Mouse (Mus musculus) liver, adult 2 months (tissue): ENCODE results near the gene Fto. TPM values are rescaled to one million over a fixed set of nuclear protein-coding genes. Genes with fewer than 3 reads are reported as not detected.

ENCODE experiments used
- DNase-seq: peaks from one replicate; pipeline ENCODE4 v3.0.0-alpha.2; 2011; ENCODE audit warnings: low read depth, low spot score; ENCODE audit errors: extremely low read depth
- H3K27ac ChIP-seq: fragments of 200-500 bp; replicated peaks from 2 replicates; pipeline ENCODE4 v1.5.1; 2012; ENCODE audit warnings: low read depth, mild to moderate bottlenecking, control low read depth, inconsistent platforms, low read length; ENCODE audit not compliant: insufficient read depth
- H3K27me3 ChIP-seq: fragments of 200-500 bp; 2 replicates; pipeline ENCODE4 v1.6.1; 2012; ENCODE audit warnings: mild to moderate bottlenecking, moderate library complexity, low read length, inconsistent platforms; ENCODE audit not compliant: control insufficient read depth, insufficient read depth
- H3K36me3 ChIP-seq: fragments of 200-500 bp; 2 replicates; pipeline ENCODE4 v1.6.1; 2012; ENCODE audit warnings: low read length, inconsistent platforms; ENCODE audit not compliant: control insufficient read depth, insufficient read depth
- H3K4me1 ChIP-seq: fragments of 200-500 bp; 2 replicates; pipeline ENCODE4 v1.6.1; 2011; ENCODE audit warnings: low read length; ENCODE audit not compliant: control insufficient read depth, insufficient read depth
- H3K4me3 ChIP-seq: fragments of 200-500 bp; 2 replicates; pipeline ENCODE4 v1.5.1; 2011; ENCODE audit warnings: low read depth, mild to moderate bottlenecking, control low read depth, low read length, moderate library complexity; ENCODE audit not compliant: insufficient read depth
- H3K79me2 ChIP-seq: fragments of 200-500 bp; 2 replicates; pipeline ENCODE4 v1.6.1; 2012; ENCODE audit warnings: inconsistent platforms, mild to moderate bottlenecking, low read length, moderate library complexity; ENCODE audit not compliant: control insufficient read depth, insufficient read depth
- H3K9ac ChIP-seq: fragments of 200-500 bp; 2 replicates; pipeline ENCODE4 v1.6.1; 2012; ENCODE audit warnings: low read depth, mild to moderate bottlenecking, control low read depth, inconsistent platforms, low read length
- CTCF ChIP-seq: fragments of 200-500 bp; IDR thresholded peaks from 2 replicates; pipeline ENCODE4 v1.5.1; 2011; ENCODE audit warnings: low read depth, low read length, control low read depth
- POLR2A ChIP-seq: fragments of 200-500 bp; IDR thresholded peaks from 2 replicates; pipeline ENCODE4 v1.6.1; 2011; ENCODE audit warnings: low read length, control low read depth; ENCODE audit not compliant: insufficient read depth; ENCODE audit errors: extremely low read depth
- WGBS: fragments of 180-500 bp; shearing (Covaris S2); methylation state at CpG from one replicate; pipeline ENCODE4 v1.1.7; 2018; 5-methylcytosine and 5-hydroxymethylcytosine counted together
- polyA plus RNA-seq: library from polyadenylated mRNA; depleted of rRNA; stranded (reverse); fragments of >200 nt; gene quantifications from 2 replicates; pipeline ENCODE4 v1.2.3, GENCODE M21; 2012
- total RNA-seq: library from RNA; depleted of rRNA; stranded (reverse); fragments of >200 nt; gene quantifications from 2 replicates; pipeline ENCODE4 v1.2.3, GENCODE M21; 2014

Gene Fto
- total and polyA plus RNA-seq, 2 experiments = 14.1 to 15.6 TPM

DNA sequence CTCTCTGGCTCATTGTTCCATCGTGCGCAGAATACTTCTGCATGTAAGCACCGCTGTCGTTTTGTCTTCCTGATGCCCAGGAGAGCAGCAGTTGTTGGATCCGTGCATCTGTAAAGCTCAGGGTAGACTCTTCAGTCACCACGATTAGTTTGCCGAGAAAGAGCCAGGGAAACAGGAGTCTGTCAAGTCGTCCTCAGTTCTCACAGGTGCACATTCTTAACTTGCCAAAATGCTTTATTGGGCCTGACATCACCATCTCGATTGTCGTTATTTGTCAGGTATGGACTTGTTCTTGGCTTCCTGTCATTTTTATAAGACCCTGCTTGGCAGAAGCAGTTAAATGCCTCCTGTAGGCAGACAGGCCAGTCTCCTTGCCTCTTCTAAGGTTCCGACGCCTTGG lies 96.7 kb downstream of the Fto start:
- no peak overlapping the region for H3K27ac ChIP-seq
- no peaks in the 10 kb centered on the region for H3K36me3 ChIP-seq
- no peak for DNase-seq
- H3K4me3 ChIP-seq = no peak overlapping the region
- TF ChIP-seq CTCF (no peak), POLR2A (no peak)
- peaks cover 15% of the 10 kb centered on the region; the same call in 1 of the 2 replicates for H3K79me2 ChIP-seq
- H3K9ac ChIP-seq = no peak overlapping the region
- 92% methylated on average over 12 of the region's 12 CpGs for WGBS
- no peaks in the 10 kb centered on the region for H3K27me3 ChIP-seq
- H3K4me1 ChIP-seq = peaks cover 20% of the 10 kb centered on the region

DNA sequence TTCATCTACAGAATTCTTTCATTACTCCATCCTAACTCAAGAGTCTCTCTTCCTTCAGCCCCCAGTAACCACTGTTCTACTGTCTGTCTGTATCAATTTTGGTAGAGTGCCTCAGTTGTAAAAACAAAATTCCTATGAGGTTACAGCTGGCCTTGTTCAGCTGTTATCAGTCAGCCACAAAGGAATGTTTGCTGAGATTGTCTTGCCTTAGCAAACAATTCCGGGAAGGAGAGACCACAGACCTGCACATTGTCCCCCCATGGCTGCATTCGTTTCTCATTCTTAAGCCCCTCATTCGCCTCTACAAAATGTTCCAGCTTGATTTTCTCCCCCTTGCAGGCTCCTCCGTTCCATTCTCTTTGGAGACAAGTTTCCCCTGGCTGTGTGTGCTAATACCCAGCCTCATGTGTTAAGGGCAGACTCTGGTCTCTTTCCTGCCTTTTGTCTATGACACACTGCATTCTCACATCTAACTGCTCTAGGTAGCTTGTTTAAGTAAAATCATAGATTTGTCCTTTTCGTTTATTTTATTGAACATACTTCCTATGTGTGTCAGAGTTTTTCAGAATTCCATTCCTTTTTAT lies 111.3 kb downstream of the Fto start:
- no peak for TF ChIP-seq CTCF
- WGBS = 73% methylated on average over 5 of the region's 5 CpGs
- no peak overlapping the region for H3K27ac ChIP-seq
- H3K4me1 ChIP-seq = peaks cover 11% of the 10 kb centered on the region
- no peak for DNase-seq
- H3K9ac ChIP-seq = no peak overlapping the region
- no peaks in the 10 kb centered on the region for H3K36me3 ChIP-seq
- peaks cover 14% of the 10 kb centered on the region for H3K79me2 ChIP-seq
- no peak overlapping the region for H3K4me3 ChIP-seq
- no peaks in the 10 kb centered on the region for H3K27me3 ChIP-seq

DNA sequence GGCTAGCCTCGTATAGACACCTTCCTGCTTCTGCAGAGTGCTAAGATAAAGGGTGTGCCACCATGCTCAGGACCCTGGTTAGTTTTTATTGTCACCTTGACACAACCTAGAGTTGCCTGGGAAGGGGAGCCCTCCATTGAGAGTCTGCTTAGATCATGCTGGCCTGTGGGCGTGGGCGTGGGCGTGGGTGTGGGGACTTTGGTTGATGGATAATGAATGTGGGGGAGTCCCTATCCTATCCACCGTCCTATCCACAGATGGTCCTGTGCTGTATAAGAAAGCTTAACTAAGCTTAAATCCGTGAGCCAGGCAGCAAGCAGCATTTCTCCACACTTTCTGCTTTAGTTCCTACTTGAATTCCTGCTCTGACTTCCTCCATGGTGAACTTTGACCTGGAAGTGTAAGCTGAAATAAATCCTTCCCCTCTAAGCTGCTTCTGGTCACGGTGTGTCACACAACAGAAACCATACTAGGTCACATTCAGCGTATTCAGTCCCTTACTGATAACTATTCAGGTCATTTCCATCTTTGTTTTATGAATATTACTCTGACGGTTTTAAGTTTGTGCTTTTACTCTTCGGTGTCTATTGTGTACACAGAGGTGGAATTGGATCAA lies 112.0 kb downstream of the Fto start:
- Histone ChIP-seq H3K27ac (no peak overlapping the region; the same call in 1 of the 2 replicates), H3K4me3 (no peak overlapping the region), H3K27me3 (no peaks in the 10 kb centered on the region), H3K36me3 (no peaks in the 10 kb centered on the region), H3K9ac (no peak overlapping the region), H3K4me1 (peaks cover 11% of the 10 kb centered on the region), H3K79me2 (peaks cover 14% of the 10 kb centered on the region)
- TF ChIP-seq CTCF (no peak), POLR2A (no peak)
- WGBS = 80% methylated on average over 10 of the region's 10 CpGs
- no peak for DNase-seq

DNA sequence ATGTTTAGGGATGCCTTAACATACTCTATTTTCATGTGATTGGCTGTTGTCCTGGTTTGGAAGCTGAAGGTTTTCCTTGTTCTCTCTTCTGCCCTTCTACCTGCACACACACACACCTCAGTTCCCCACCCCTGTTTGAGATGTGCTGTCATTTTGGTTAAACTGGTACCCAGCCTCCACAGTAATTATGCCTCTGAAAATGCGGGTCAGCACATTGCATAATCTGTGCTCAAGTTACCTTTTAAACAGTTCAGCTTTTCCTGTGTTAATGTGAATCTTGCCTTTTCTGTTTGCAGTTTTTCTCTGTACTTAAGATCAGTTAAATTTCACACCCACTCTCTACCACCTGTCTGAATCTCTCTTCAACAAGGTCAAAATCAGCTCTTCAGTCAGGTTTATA lies 113.2 kb downstream of the Fto start:
- peaks cover 14% of the 10 kb centered on the region for H3K79me2 ChIP-seq
- no peak overlapping the region for H3K27ac ChIP-seq
- TF ChIP-seq CTCF (no peak), POLR2A (no peak)
- DNase-seq = peak; percentile 66
- H3K9ac ChIP-seq = no peak overlapping the region
- WGBS = 16% methylated on average over 1 of the region's 1 CpGs
- H3K4me1 ChIP-seq = peaks cover 13% of the 10 kb centered on the region
- H3K27me3 ChIP-seq = no peaks in the 10 kb centered on the region
- no peaks in the 10 kb centered on the region for H3K36me3 ChIP-seq
- no peak overlapping the region for H3K4me3 ChIP-seq

DNA sequence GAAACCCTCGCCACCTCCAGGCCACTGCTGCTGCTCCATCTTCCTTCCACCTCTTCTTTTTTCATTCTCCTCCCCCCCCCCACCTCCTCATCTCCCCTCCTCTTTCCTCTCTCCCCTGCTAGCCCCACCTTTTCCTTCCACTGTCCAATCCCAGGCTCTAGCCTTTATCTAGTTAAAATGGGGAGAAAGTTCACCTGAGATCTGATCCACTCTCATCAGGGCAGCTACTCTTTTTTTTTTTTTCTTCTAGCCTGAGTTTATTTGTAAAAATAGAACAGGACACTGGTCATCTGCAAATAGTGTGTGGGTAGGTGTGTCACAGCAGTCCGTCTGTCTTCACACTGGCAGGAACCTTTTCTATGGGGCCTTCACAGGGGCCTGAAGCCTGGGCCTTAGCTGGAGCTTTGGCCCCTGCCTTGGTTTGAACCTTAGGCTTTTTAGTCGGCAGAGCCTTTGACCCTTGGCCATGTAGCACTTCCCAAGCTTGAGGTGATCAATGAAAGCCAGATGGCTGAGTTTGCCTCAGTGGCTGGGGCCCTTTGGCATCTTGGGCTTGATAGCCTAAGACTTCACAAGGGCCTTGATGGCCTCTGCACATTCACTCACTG lies 117.1 kb downstream of the Fto start:
- H3K27me3 ChIP-seq = no peaks in the 10 kb centered on the region
- H3K4me1 ChIP-seq = peaks cover 10% of the 10 kb centered on the region
- no peak overlapping the region for H3K9ac ChIP-seq
- H3K4me3 ChIP-seq = no peak overlapping the region
- 47% methylated on average over 3 of the region's 3 CpGs for WGBS
- peak overlapping the region; percentile 59 for H3K27ac ChIP-seq
- DNase-seq = peak; percentile 63
- TF ChIP-seq CTCF (no peak), POLR2A (no peak)
- peaks cover 10% of the 10 kb centered on the region for H3K79me2 ChIP-seq
- H3K36me3 ChIP-seq = no peaks in the 10 kb centered on the region

DNA sequence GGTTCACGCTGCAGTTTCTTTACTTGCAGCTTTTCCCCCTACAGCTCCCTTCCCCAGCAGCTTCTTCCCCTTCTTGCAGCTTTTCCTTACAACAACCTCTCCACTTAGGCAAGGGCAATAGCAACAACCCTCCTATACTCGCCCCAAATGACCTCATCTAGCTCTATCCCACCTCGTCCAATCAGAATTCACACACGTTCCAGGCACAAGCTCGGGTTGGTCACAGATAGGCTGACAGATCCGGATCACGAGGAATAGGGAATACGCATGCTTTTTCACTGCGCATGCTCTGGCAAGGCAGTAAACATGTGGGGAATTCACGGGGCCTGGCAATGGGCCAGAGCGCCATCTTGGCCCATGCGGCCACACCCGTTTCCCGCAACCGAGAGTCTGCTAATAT lies 122.7 kb downstream of the Fto start:
- Histone ChIP-seq H3K4me1 (no peaks in the 10 kb centered on the region; the same call in 1 of the 2 replicates), H3K36me3 (no peaks in the 10 kb centered on the region), H3K27ac (no peak overlapping the region), H3K9ac (no peak overlapping the region), H3K79me2 (peaks cover 14% of the 10 kb centered on the region; the same call in 1 of the 2 replicates), H3K4me3 (no peak overlapping the region), H3K27me3 (no peaks in the 10 kb centered on the region)
- WGBS = 97% methylated on average over 15 of the region's 15 CpGs
- TF ChIP-seq CTCF (no peak), POLR2A (no peak)
- DNase-seq = no peak
